Mouse (Mus musculus): ENCODE measurements at regions not wholly inside any gene's neighbourhood (a gene's known extent, or its start where the extent isn't known, plus 50 kb on each side); places are given as distances from the start of the nearest gene placed in this dataset.
A peak's percentile ranks its signal among the peaks of the same experiment; 100 is the strongest.

DNA sequence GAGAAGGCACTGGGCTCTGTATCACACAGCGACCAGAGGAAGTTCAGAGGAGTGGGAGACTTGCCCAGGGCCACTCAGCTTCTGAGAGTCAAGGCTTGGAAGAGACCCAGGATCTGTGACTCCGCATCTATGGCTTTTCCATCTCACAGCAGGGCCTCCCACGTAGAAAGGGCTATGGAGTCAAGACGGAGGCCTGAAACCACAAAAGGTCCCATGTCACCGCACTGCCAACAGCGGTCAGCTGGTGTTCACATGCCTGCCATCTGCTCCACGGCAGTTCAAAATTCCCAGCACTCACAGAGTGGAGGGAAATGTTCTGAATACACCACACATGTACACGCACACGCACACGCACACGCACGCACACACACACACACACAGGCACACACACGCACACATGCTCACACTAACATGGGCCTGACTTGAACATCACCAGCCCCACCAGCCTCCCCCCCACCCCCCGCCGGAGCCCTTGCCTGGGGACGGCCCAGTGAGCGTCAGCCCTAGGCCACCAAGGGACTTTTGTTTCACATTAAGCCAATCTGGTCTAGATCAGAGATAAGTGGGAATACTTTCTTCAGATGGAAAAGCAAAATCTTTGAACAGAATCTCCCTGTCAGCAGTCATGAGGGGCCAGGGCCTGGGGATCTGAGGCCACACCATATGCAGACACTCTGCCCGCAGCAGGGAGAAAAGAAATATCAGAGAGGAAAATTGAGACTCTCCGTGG is 212.6 kb downstream of the 3110018I06Rik start:
- Histone ChIP-seq H3K4me3 (ENCODE audit: low read depth, low read length) (no peak overlapping the region), H3K4me1 (ENCODE audit: control insufficient read depth, insufficient read depth, low read length) (no peaks in the 10 kb centered on the region), H3K4me2 (ENCODE audit: low read length) (no peak overlapping the region), H3K27ac (ENCODE audit: low read depth, low read length) (no peak overlapping the region), H3K27me3 (replicated peaks; ENCODE audit: control insufficient read depth, insufficient read depth, low read length) (no peaks in the 10 kb centered on the region), H3K9ac (ENCODE audit: low read length) (no peak overlapping the region), H3K36me3 (ENCODE audit: control insufficient read depth, insufficient read depth, low read length) (no peaks in the 10 kb centered on the region), H3K9me3 (replicated peaks; ENCODE audit: control insufficient read depth, low read length) (0 out of 2 replicates have a peak, but pooled peaks cover 3% of the 10 kb centered on the region)
- no peak for ATAC-seq
- DNase-seq (ENCODE audit: low spot score) = no peak
- 90% methylated on average over 19 of the region's 19 CpGs for WGBS

DNA sequence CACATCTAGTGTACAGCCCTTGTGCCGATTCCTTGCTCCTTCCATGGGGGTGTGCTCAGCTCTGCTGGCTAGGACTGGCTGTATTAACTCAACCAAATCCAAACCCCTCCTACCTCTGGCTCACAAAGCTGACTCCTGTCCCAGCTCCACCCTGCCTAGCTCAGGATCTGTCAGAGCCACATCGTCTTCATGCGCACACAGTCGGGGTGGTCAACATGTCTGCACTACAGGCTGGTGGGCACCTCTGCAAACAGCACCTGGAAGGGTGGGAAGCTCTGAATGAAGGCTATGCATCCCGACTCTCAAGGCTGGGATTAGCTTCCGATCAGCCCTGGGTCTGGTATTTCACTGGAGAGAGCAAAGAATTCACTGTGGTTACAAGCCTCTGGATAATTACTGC is 220.4 kb downstream of the 3110018I06Rik start:
- Histone ChIP-seq H3K27ac (ENCODE audit: low read depth, low read length) (no peak overlapping the region), H3K4me1 (ENCODE audit: control insufficient read depth, insufficient read depth, low read length) (no peaks in the 10 kb centered on the region), H3K9ac (ENCODE audit: low read length) (no peak overlapping the region), H3K4me3 (ENCODE audit: low read depth, low read length) (no peak overlapping the region), H3K36me3 (ENCODE audit: control insufficient read depth, insufficient read depth, low read length) (no peaks in the 10 kb centered on the region), H3K4me2 (ENCODE audit: low read length) (no peak overlapping the region), H3K9me3 (replicated peaks; ENCODE audit: control insufficient read depth, low read length) (no peaks in the 10 kb centered on the region), H3K27me3 (replicated peaks; ENCODE audit: control insufficient read depth, insufficient read depth, low read length) (no peaks in the 10 kb centered on the region)
- ATAC-seq = no peak
- 90% methylated on average over 6 of the region's 6 CpGs for WGBS
- no peak for DNase-seq (ENCODE audit: low spot score)

DNA sequence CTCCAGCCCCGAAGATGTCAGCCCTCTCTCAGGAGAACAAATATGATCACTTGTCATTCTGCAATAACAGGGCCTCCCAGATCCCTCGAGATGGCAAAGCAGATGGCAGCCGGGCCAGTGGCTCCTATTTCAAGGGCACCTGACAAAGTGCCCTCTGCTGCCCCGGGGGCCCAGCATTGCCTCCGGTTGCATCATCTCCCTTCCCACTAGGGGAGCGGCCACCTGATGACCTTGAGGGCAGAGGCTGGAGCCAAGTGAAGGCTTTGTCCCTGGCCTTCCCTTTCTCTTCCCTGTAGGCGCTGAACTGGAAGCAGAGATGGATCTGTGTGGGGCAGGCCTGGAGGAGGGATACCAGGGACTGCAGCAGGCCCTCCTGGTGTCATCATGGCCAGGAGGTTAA is 222.6 kb downstream of the 3110018I06Rik start:
- Histone ChIP-seq H3K4me2 (ENCODE audit: low read length) (no peak overlapping the region), H3K36me3 (ENCODE audit: control insufficient read depth, insufficient read depth, low read length) (no peaks in the 10 kb centered on the region), H3K27ac (ENCODE audit: low read depth, low read length) (no peak overlapping the region), H3K9me3 (replicated peaks; ENCODE audit: control insufficient read depth, low read length) (no peaks in the 10 kb centered on the region), H3K4me3 (ENCODE audit: low read depth, low read length) (no peak overlapping the region), H3K4me1 (ENCODE audit: control insufficient read depth, insufficient read depth, low read length) (no peaks in the 10 kb centered on the region), H3K9ac (ENCODE audit: low read length) (no peak overlapping the region), H3K27me3 (replicated peaks; ENCODE audit: control insufficient read depth, insufficient read depth, low read length) (no peaks in the 10 kb centered on the region)
- DNase-seq (ENCODE audit: low spot score) (no peak), ATAC-seq (no peak)
- WGBS = 79% methylated on average over 7 of the region's 7 CpGs

DNA sequence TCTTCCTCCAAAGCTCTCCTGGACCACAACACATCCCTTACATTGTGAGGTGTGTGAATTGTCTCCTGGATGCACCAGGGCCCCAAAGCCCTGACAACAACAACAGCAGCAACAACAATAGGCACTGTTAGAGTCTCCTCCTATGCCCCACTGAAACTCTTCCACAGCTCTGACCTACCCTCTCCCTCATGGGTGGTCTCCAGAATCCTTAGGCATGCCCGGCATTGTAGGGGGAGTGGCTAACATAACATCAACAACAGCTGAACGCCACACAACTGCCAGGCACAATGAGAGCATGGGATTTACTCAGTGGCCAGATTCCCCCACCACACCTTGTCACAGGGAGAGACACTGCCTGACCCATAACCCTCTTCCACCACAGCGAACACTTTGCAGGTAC is 223.2 kb downstream of the 3110018I06Rik start:
- no peak for ATAC-seq
- no peak overlapping the region for H3K4me3 ChIP-seq (ENCODE audit: low read depth, low read length)
- no peaks in the 10 kb centered on the region for H3K36me3 ChIP-seq (ENCODE audit: control insufficient read depth, insufficient read depth, low read length)
- H3K9ac ChIP-seq (ENCODE audit: low read length) = no peak overlapping the region
- no peaks in the 10 kb centered on the region for H3K9me3 ChIP-seq (replicated peaks; ENCODE audit: control insufficient read depth, low read length)
- no peak overlapping the region for H3K4me2 ChIP-seq (ENCODE audit: low read length)
- H3K4me1 ChIP-seq (ENCODE audit: control insufficient read depth, insufficient read depth, low read length) = no peaks in the 10 kb centered on the region
- H3K27ac ChIP-seq (ENCODE audit: low read depth, low read length) = no peak overlapping the region
- H3K27me3 ChIP-seq (replicated peaks; ENCODE audit: control insufficient read depth, insufficient read depth, low read length) = no peaks in the 10 kb centered on the region
- DNase-seq (ENCODE audit: low spot score) = no peak
- 41% methylated on average over 3 of the region's 3 CpGs for WGBS

DNA sequence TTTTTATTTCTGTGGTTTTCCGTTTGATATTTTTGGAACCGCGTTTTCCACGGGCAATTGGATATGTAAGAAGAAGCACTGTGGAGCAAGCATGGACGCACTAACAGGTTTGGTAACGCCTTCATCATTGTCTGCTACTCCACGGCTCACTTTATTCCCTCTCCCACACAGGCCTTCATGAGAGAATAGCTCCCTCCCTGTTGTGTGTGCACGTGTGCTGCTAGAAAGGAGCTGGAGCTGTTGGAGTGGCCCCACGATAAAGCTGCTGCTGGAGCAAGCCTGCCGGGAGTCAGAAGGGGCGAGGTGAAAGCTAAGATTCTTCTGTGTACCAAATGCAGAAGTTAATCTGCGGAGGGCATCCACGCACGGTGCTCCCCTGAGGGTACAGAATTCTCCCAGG is 224.8 kb downstream of the 3110018I06Rik start:
- Histone ChIP-seq H3K4me2 (ENCODE audit: low read length) (no peak overlapping the region), H3K36me3 (ENCODE audit: control insufficient read depth, insufficient read depth, low read length) (no peaks in the 10 kb centered on the region), H3K27ac (ENCODE audit: low read depth, low read length) (no peak overlapping the region), H3K4me3 (ENCODE audit: low read depth, low read length) (no peak overlapping the region), H3K9ac (ENCODE audit: low read length) (no peak overlapping the region), H3K4me1 (ENCODE audit: control insufficient read depth, insufficient read depth, low read length) (no peaks in the 10 kb centered on the region), H3K9me3 (replicated peaks; ENCODE audit: control insufficient read depth, low read length) (no peaks in the 10 kb centered on the region), H3K27me3 (replicated peaks; ENCODE audit: control insufficient read depth, insufficient read depth, low read length) (no peaks in the 10 kb centered on the region)
- peak; percentile 35 for DNase-seq (ENCODE audit: low spot score)
- no peak for ATAC-seq
- 43% methylated on average over 14 of the region's 14 CpGs for WGBS

DNA sequence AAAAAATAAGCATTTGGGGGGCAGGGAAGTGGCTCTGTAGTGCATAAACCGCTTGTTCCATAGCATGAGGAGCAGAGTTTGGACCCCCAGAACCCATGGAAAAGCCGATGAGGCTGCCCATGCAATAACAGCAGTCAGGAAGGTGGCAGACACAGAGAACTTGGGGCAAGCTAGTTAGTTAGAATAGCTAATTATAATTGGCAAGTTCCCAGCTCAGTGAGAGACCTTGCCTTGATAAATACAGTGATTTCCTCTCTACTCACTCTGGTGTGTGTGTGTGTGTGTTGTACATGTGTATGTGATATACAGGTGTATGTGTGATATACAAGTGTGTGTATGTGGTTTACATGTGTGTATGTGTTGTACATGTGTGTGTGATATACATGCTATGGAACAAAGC is 226.4 kb downstream of the 3110018I06Rik start:
- H3K27ac ChIP-seq (ENCODE audit: low read depth, low read length) = no peak overlapping the region
- H3K27me3 ChIP-seq (replicated peaks; ENCODE audit: control insufficient read depth, insufficient read depth, low read length) = no peaks in the 10 kb centered on the region
- H3K36me3 ChIP-seq (ENCODE audit: control insufficient read depth, insufficient read depth, low read length) = no peaks in the 10 kb centered on the region
- no peaks in the 10 kb centered on the region for H3K9me3 ChIP-seq (replicated peaks; ENCODE audit: control insufficient read depth, low read length)
- no peak overlapping the region for H3K4me2 ChIP-seq (ENCODE audit: low read length)
- no peaks in the 10 kb centered on the region for H3K4me1 ChIP-seq (ENCODE audit: control insufficient read depth, insufficient read depth, low read length)
- no peak overlapping the region for H3K9ac ChIP-seq (ENCODE audit: low read length)
- DNase-seq (ENCODE audit: low spot score) (peak; percentile 56), ATAC-seq (no peak)
- 71% methylated on average over 2 of the region's 2 CpGs for WGBS
- no peak overlapping the region for H3K4me3 ChIP-seq (ENCODE audit: low read depth, low read length)

DNA sequence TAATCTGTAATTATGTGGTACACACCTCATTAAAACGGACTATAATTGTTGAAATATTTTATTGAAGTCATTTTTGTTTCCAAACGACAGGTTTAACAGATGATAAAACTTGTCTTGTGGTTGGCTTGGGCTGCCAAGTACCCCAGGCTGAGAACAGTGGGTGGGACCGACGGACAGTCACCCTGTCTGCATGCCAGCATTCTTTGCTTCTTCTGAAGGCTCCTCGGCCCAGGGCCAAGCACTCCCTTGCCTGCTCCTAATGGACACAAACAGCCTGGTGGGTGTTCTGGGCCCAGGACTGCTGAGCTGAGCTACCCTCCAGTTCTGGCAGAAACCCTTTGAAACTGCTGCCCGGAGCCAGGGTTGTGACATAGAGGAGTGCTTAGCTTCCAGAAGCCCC is 227.4 kb downstream of the 3110018I06Rik start:
- no peaks in the 10 kb centered on the region for H3K9me3 ChIP-seq (replicated peaks; ENCODE audit: control insufficient read depth, low read length)
- DNase-seq (ENCODE audit: low spot score) (peak; percentile 55), ATAC-seq (no peak)
- H3K4me1 ChIP-seq (ENCODE audit: control insufficient read depth, insufficient read depth, low read length) = no peaks in the 10 kb centered on the region
- H3K9ac ChIP-seq (ENCODE audit: low read length) = no peak overlapping the region
- WGBS = 60% methylated on average over 6 of the region's 6 CpGs
- H3K27ac ChIP-seq (ENCODE audit: low read depth, low read length) = no peak overlapping the region
- H3K27me3 ChIP-seq (replicated peaks; ENCODE audit: control insufficient read depth, insufficient read depth, low read length) = no peaks in the 10 kb centered on the region
- no peak overlapping the region for H3K4me2 ChIP-seq (ENCODE audit: low read length)
- H3K4me3 ChIP-seq (ENCODE audit: low read depth, low read length) = no peak overlapping the region
- no peaks in the 10 kb centered on the region for H3K36me3 ChIP-seq (ENCODE audit: control insufficient read depth, insufficient read depth, low read length)

DNA sequence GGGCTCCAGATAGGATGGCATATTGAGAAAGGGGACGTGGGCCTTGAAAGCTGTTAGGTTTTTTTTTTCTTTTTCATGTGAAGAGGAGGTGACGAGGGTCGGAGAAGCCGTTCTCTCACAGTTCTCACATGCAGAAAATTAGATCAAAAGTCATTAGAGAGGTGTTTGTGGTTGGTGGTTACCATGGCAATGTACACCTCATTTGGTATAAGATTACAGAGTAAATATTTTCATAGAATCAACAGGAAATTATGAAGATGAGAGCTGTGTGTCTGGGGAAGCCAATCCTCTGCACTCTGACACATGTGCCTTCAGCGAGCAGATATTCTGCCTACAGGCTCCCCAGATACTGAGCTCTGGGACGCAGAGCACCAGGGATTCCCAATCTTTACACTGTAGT is 232.5 kb downstream of the 3110018I06Rik start:
- no peaks in the 10 kb centered on the region for H3K27me3 ChIP-seq (replicated peaks; ENCODE audit: control insufficient read depth, insufficient read depth, low read length)
- no peak overlapping the region for H3K4me3 ChIP-seq (ENCODE audit: low read depth, low read length)
- H3K9me3 ChIP-seq (replicated peaks; ENCODE audit: control insufficient read depth, low read length) = no peaks in the 10 kb centered on the region
- H3K27ac ChIP-seq (ENCODE audit: low read depth, low read length) = no peak overlapping the region
- H3K36me3 ChIP-seq (ENCODE audit: control insufficient read depth, insufficient read depth, low read length) = no peaks in the 10 kb centered on the region
- no peak overlapping the region for H3K9ac ChIP-seq (ENCODE audit: low read length)
- DNase-seq (ENCODE audit: low spot score) (no peak), ATAC-seq (no peak)
- no peak overlapping the region for H3K4me2 ChIP-seq (ENCODE audit: low read length)
- H3K4me1 ChIP-seq (ENCODE audit: control insufficient read depth, insufficient read depth, low read length) = peaks cover 2% of the 10 kb centered on the region; the same call in 1 of the 2 replicates
- 87% methylated on average over 6 of the region's 6 CpGs for WGBS

DNA sequence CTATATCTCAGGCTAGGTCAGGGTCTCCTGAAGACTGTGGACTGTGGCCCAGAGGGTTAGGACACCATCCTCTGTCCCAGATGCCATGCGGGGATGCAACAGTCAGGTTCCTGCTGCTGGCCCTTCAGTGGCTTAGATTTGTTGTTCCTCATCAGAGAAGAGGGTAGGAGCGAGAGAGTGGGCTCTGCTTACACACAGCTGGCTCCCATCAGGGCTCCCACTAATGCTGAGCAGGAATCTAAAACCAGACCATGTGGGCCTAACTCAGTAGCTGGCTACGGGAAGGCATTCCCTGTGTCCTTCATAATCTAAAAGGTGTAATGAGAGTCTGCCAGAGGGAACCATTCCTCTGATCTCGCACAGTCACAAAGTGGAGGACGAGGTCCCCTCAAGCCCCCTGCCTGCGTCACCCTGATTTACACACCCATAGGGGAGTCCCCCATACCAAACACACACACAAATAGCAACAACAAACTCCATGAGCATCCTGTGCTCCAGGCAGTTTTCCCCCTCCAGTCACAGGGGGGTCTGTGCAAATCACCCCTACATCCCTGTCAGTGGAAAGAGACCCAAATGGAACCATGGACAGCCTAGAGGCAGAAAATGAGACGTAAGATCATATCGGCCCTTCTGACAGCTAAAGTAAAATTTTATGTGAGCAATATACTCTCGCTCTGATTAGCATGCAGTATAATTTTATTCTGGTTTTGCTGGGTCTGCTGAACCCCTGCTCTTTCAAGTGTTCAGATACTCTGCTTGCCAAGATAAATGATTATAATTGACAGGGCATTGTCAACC is 234.8 kb downstream of the 3110018I06Rik start:
- H3K9ac ChIP-seq (ENCODE audit: low read length) = no peak overlapping the region
- 85% methylated on average over 9 of the region's 9 CpGs for WGBS
- no peak overlapping the region for H3K4me3 ChIP-seq (ENCODE audit: low read depth, low read length)
- ATAC-seq = no peak
- H3K27ac ChIP-seq (ENCODE audit: low read depth, low read length) = no peak overlapping the region
- no peaks in the 10 kb centered on the region for H3K27me3 ChIP-seq (replicated peaks; ENCODE audit: control insufficient read depth, insufficient read depth, low read length)
- 0 out of 2 replicates have a peak, but pooled peaks cover 2% of the 10 kb centered on the region for H3K9me3 ChIP-seq (replicated peaks; ENCODE audit: control insufficient read depth, low read length)
- no peaks in the 10 kb centered on the region for H3K36me3 ChIP-seq (ENCODE audit: control insufficient read depth, insufficient read depth, low read length)
- H3K4me2 ChIP-seq (ENCODE audit: low read length) = no peak overlapping the region
- peaks cover 2% of the 10 kb centered on the region; the same call in 1 of the 2 replicates for H3K4me1 ChIP-seq (ENCODE audit: control insufficient read depth, insufficient read depth, low read length)
- DNase-seq (ENCODE audit: low spot score) = no peak
